Mouse (Mus musculus) layer of hippocampus, adult 18-20 months (tissue): ENCODE results near the gene Uts2. TPM values are rescaled to one million over a fixed set of nuclear protein-coding genes. Genes with fewer than 3 reads are reported as not detected.

ENCODE experiments used
- DNase-seq, 2 experiments: peaks; one replicate each; pipeline ENCODE4 v3.0.0; 2022; ENCODE audit warnings: low spot score in 2 of 2
- long read RNA-seq: library from polyadenylated mRNA; stranded (forward); transcript quantifications from one replicate; pipeline ENCODE4 v2.0.0, GENCODE M21; 2021
- total RNA-seq, 2 experiments: library from RNA; stranded (reverse); gene quantifications; 2 replicates each; pipeline ENCODE4 v1.2.3; 2021

The Uts2 gene
- not detected for total RNA-seq
- long read RNA-seq, result 0 reads

GRCm38 (mm10) chr4:150996797-150997196 is at the start of gene Uts2:
Gene Uts2 (plus strand): TSS chr4:150997097.
- DNase-seq, result no peak

- DNase-seq, result no peak
Measured at GRCm38 (mm10) chr4:150950972-150951371, 45.9 kb upstream of the Uts2 start.

DNA sequence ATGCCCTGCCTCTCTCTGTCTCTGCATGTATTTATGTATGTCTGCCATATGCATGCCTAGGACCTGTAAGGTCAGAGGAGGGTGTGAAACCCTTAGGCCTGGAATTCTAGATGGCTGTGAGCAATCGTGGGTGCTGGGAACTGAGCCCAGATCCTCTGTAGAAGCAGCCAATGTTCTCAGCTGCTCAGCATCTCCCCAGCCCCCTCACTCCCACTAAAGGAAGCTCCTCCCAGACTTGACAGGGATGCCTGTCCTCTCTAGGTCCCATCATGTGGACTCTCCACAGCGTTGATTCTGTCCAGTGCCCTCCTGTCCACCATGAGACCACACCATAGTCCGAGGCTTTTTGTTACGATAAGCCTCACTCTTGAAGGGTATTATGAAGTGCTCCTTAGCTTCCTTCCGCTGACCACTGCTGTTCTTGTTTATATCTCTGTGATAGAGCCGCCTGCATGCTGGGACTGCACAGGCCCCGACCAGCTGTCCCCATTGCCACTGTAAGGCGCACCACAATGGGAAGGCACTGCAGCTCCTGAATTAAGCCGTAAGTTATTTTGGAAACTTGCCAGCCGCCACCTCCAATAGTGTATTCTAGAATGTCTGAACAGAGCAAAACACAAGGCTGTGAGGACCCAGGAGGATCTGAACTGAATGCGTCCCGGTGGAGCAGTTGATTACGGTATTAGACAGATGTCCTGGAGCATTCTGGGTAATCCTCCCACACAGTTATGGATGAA is 40.4 kb upstream of the Uts2 start:
- DNase-seq, result peak; percentile 49 to 75

- DNase-seq, result no peak
Measured at GRCm38 (mm10) chr4:150957106-150957458, 39.8 kb upstream of the Uts2 start.

GRCm38 (mm10) chr4:150958536-150958935 is 38.4 kb upstream of the Uts2 start:
- no peak for DNase-seq

DNA sequence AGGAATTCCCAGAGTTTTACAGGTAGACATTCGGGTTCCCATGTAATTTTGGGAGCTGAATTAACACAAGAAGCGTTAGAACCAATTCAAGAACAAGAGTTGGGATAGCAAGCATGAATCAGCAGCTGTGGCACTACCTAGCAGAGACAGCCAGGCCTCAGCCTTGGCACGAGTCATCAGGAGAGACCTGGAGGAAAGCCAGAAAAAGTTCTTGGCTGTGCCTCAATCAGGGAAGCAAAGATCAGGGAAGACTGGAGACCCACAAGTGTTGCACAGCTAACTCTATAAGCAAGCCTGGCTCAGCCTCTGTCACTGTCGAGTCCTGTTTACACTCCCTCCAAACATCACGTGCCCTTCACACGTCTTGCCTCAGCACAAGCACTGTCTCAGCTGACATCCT is 34.7 kb upstream of the Uts2 start:
- no peak for DNase-seq

- no peak for DNase-seq
Measured at GRCm38 (mm10) chr4:150963711-150964110, 33.2 kb upstream of the Uts2 start.

DNA sequence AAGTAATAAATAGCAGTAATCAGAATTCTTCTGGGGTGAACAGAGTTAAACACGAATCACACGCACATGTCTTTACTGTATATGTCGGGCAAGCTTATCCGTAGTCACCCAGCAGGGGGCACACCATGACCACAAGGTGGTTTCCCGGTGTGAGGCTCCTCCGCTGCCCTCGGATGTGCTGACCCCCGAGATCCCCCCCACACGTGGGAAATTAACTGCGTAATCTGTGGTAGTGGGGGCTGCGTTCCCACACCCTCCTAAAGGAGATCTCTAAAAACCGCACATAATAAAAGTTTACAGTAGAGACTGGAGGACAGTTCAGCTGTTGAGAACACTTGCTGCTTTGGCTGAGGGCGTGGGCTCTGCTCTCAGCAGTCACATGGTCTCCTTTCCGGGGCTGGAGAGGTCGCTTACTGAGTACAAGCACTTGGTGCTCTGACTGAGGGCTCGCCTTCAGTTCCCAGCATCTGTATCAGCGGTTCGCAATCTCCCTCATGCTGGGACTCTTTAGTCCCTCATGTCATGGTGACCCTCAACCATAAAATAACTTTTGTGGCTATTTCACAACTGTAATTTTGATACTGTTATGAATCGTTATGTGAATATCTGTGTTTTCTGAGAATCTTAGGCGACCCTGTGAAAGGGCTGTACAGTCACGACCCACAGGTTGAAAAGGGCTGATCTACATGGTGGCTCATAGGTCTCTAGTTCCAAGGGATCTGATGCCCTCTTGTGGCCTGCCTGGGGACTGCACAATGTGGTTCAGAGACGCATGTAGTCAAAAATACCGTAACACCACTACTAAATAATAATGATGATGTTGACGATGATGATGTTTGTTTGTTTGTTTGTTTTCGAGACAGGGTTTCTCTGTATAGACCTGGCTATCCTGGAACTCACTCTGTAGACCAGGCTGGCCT is 32.0 kb upstream of the Uts2 start:
- peak; percentile 79 to 95 for DNase-seq

DNA sequence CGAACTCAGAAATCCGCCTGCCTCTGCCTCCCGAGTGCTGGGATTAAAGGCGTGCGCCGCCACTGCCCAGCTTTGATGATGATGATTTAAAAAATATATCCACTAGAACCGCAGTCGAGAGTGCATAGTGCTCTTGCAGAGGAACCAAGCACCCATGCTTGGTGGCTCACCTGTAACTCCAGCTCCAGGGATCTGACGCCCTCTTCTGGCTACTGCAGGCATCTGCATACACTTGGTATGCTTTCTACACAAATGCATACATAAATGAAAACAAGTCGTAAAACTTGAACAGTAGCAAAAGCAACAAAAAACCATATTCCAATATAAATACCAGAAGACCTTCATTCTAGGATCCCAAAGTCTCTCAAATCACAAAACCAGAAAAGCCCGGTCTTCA is 31.3 kb upstream of the Uts2 start:
- peak in 1 of 2 experiments; percentile 21 for DNase-seq

DNA sequence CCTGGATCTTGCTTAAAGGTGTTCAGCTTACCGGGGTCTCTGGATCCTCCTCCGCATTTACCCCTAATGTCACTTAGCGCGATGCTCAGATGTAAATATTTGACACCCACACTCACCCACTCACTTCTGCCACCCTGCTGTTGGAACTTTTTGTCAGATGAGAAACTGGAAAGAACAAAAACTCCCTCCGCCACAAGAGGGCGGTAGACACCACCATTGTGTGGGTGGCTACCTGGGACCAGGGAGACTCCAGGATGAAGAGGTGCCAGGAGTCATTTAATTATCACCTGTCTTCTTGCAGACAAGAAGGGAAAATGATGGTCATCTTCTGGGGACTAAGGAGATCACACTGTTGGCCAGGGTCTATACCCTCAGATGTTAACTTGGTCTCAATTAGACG is 30.3 kb upstream of the Uts2 start:
- peak; percentile 66 to 90 for DNase-seq

DNA sequence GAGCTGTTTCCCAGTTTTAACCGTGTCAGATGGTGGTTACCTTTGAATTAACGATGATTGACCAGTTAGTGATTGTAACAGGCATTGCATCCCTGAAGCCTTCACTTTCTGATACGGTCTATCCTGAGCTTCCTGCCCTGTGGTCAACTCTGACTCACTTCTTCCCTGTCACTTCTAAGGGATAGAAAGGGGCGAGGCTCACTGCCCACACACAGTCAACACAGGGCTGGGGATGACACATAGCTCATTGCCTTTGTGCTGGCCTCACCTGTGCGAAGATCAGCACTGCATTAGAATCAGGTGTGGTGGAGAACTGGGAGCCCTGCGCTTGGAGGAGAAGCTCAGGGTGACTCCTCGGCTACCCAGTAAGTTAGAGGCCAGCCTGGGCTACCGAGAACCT is 27.9 kb upstream of the Uts2 start:
- no peak for DNase-seq

DNA sequence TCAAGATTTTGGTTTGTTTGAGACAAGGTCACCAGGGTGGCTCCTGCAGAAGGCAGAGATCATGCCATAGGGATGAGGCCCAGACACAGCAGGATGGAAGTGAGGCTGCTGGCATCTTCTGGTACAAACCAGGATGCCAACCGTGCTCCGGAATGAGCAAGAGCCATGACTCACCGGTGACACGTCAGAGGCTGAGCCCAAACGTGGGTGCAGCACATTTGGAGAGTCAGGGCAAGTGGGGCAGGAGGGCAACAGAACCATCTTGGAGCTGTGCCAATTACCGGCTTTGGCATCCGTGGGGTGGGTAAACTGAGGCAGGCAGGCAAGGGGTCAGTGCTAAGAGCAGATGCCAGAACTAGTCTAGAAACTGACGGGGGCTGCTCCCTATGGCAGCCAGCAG is 23.6 kb upstream of the Uts2 start:
- DNase-seq, result peak in 1 of 2 experiments; percentile 36

DNA sequence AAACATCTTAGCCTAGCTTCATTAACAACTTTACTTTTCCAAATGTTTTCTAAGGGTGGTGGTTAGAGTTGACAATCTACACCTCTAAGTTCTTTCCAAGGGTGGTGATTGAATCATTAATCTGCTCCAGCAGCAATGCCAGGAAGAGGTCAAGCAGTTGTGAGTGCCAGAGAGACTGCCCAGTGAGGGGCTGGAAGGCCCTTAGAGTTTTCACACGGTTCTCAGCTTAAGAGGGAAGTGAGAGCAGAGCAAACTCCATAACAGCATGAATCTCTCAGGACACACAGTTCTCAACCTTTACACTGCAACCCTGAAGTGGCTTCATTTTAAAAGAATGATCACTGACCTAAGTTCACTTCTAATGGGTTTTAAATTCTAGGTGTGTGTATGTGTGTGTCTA is 21.8 kb upstream of the Uts2 start:
- no peak for DNase-seq

DNA sequence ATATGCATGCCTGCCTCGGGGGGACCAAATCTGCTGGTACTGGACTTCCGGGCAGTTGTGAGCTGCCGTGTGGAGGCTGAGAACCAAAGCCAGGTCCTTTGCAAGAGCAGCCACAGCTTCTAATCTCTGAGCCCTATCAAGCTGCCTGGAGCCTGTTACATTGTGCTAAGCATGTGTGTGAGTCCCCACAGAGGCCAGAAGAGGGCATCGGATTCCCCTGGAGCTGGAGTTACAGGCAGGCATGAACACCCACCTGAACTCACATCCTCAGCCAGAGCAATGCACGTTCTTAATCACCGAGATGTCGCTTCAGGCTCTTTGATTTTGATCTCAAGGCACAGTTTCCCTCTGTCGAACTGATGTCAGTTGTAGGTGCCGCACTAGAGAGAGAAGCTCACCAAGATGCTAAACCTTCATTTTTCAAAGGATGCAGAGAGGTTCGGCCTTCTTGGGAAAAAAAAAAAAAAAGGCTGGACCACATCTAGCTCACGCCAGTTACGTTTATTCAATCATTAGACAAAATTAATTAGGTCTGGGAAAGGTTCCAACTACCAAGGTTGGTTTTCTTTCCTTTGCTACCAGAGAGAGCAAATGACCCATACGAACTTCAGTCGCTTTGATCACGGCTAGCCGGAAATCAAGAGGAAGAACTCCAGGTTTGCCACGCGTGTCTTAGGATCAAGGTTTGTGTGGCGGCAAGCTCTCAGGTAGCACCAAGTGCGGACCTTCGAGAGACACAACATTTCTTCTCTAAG is 18.6 kb upstream of the Uts2 start:
- no peak for DNase-seq

DNA sequence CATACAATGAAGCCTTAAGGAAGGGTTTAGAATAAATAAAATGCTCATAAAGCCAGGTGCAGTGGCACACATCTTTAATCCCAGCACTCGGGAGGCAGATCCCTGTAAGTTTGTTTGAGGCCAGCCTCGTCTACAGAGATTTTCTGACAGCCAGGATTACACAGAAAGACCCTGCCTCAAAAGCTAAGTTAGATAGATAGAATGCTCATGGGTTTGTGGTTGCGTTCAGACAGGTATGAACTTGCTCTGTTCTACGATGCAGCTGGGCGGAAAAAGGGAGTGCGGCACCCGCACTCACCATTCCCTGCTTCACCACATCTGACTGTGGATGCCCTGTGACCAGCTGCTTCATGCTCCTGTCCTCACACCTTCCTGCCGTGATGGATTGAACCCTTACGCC is 17.4 kb upstream of the Uts2 start:
- no peak for DNase-seq

DNA sequence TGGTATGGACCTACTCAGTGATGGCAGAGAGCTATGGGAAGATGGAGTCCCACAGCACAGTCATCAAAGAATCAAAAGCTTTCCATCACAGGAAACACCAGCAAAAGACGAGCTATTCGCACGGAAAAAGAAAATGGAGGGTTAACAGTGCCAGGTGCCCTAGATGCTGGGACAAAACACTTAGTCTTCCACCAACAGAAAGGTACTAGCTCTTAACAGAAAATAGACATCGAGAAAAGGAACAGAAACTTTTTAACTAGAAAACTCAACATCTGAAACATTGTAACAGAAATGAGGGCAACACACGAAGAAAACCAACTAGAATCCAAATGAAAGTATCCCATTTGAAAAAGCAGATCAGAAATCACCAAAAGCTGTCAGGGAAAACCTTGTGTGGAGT is 16.7 kb upstream of the Uts2 start:
- DNase-seq, result no peak

DNA sequence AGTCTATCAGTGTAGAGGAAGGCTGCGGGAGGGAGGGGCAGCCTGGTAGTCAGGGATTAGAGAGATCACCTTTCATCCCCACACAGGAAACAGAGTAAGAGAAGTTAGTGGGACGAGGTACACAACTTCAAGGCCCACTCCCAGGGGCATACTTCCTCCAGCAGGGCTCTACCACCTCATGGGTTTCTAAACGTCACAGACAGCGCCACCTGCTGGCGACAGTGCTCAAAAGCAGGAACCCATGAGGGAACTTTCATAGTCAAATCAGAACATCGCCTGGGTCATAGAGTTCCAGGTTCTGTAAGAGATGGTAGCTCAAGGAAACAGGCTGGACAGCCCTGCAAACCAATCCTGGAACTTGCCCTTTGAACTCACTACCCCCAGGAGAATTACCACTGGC is 6.7 kb upstream of the Uts2 start:
- DNase-seq, result no peak

DNA sequence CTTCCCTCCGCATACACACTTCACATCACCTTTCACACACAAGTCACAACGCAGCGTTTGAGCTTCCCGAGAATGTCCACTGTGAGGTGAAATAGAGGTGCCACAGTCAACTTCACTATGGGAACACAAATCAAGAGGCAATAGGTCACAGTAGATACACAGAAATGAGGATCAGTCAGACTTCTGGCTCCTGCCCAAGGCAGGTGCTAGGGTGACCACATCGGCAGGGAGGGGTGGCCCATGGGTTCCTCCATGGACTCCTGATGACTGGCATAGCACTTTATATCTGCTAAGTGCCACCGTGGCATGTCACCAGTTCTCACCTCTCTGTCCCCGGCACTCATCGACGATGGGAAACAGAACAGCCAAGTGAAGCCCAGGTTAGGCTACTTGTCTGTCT is 1.7 kb downstream of the Uts2 start:
- DNase-seq, result no peak

GRCm38 (mm10) chr4:151001397-151001796 is 4.5 kb downstream of the Uts2 start:
- no peak for DNase-seq

- DNase-seq, result no peak
Measured at GRCm38 (mm10) chr4:151005656-151006318, 8.9 kb downstream of the Uts2 start.

GRCm38 (mm10) chr4:151006945-151007344 is 10.0 kb downstream of the Uts2 start:
- peak; percentile 9 to 62 for DNase-seq
